Mouse (Mus musculus): ENCODE measurements around the gene Ankrd22. TPM values are rescaled to one million over a fixed set of nuclear protein-coding genes. Genes with fewer than 3 reads are reported as not detected.

The Ankrd22 gene
- 0.03 and 0.14 TPM in 2 replicates for polyA plus RNA-seq (2012)

GRCm38 (mm10) chr19:34165891-34166290, at the start of gene Ankrd22:
Gene Ankrd22 (minus strand): TSS chr19:34166053.

DNA sequence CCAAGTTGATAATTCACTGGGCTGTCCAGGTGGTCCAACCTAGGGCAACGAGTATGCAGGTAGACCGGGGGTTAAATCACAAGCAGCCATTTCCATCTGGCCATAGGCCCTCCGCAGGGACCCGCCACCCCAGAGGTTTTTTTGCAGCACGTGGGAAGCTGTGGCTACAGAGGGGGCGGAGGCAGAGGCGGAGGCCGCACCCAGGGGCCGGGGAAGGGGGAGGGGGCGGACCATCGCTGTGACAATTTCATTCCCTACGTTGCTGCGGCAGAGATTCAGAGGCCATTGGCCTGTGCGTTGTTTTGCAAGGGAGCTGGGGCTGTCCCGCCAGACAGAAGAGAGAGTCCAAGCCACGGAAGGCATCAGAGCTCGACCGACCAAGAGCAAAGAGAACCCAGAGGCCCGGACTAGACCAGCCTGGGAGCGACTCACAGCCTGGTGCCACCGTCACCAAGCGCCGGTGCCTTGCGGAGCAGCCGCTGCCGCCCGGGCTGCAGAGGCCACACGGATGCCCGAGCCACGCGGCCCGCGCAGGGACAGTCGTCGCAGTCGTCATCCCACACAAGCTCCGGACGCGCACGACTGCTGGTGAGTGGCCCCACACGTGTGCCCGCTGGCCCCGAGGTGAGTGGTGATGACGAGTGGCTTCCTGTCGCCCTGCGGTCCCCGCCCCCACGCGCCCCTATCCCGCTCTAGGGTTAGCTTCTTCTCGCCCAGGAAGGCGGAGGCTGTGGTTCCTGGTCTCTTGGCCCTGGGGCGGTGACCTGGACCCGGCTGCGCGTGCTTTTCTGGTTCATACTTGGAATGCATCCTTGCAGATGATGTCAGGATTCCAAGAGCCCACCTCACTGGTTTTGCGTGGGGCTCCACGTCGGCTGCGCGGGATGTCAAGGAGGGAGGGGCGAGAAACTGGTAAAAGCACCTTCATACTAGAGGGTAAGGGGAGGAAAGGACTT, 26.4 kb upstream of the Ankrd22 start, which contains the start of gene Stambpl1:
Gene Stambpl1, plus strand, starts transcription at position 222 of the 956 bp plus-strand sequence.

GRCm38 (mm10) chr19:34100633-34101032, 65.2 kb downstream of the Ankrd22 start, which contains the start of gene Lipm:
Gene Lipm (plus strand): TSS chr19:34100933.

Other genes starting within 250 kb of the Ankrd22 start
- gene Lipf, start 204.9 kb downstream of the Ankrd22 start, polyA plus RNA-seq (2012), result not detected in 2 replicates
- gene Lipk, start 157.8 kb downstream of the Ankrd22 start, polyA plus RNA-seq (2012), result not detected in 2 replicates
- not detected in 2 replicates for gene Lipn, start 98.7 kb downstream of the Ankrd22 start, polyA plus RNA-seq (2012)
- not detected in 2 replicates for gene Lipm, start 65.1 kb downstream of the Ankrd22 start, polyA plus RNA-seq (2012)
- gene Stambpl1, start 26.2 kb upstream of the Ankrd22 start, polyA plus RNA-seq (2012), result 3.9 and 4.7 TPM in 2 replicates
- gene Acta2, start 89.5 kb upstream of the Ankrd22 start, polyA plus RNA-seq (2012), result not detected in 2 replicates
- 0.05 and 0.11 TPM in 2 replicates for gene Fas, start 124.6 kb upstream of the Ankrd22 start, polyA plus RNA-seq (2012)

Measured in megakaryocyte-erythroid progenitor cell, adult 5 weeks (primary cell).